Mouse (Mus musculus) liver, postnatal 0 days (tissue): Measurements from ENCODE around the gene Dusp10.

Experiments used
- CTCF ChIP-seq: sonication (generic); IDR thresholded peaks from 2 replicates; pipeline ENCODE4 v1.5.1; 2016; ENCODE audit warnings: antibody characterized with exemption, low read depth
- EP300 ChIP-seq: IDR thresholded peaks from 2 replicates; pipeline ENCODE4 v1.6.1; 2016; ENCODE audit warnings: antibody characterized with exemption, low read depth, mild to moderate bottlenecking

DNA sequence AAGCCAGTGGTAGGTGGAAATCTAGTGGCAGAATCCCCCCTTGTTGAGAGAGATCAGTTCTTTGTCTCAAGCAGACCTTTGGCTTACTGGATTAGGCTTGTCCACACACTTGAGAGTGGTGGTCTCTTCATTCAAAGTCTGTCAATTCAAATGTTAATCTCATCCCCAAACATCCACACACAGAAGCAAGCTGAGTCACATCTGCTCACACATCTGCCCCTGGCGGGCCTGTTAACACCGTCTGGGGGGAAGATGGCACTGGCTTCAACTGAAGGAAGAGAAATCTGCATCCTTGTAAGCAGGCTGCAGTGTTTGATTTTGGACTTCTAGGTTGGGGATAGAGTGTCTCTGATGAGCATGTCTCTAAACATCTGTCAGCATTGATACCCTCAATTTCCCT is 10.9 kb downstream of the Dusp10 start:
- TF ChIP-seq CTCF (no peak), EP300 (no peak)
